Mouse (Mus musculus): ENCODE results near the gene Rrm1. TPM values are rescaled to one million over a fixed set of nuclear protein-coding genes. Genes with fewer than 3 reads are reported as not detected.
"Not testable (repeated sequence)": the region's sequence is repeated elsewhere in the genome, so short reads cannot be mapped to it uniquely, and the experiment has no call there.

Rrm1 gene
- polyA plus RNA-seq (2016; fragmentation: Nextera tagmentation; extraction: Ambion mirVana) = 113 and 115 TPM in 2 replicates

- H3K9ac ChIP-seq = peak within 1 kb of the TSS; percentile 81
- peaks cover 23% of the 10 kb centered on the region for H3K36me3 ChIP-seq
- peak; percentile 99 for ATAC-seq (ENCODE audit: low FRiP score, low read depth)
- WGBS = under 1% methylated on average over 54 of the region's 56 CpGs
- H3K4me2 ChIP-seq (replicated peaks) = peak within 1 kb of the TSS; percentile 78
- peaks cover 12% of the 10 kb centered on the region; the same call in 1 of the 2 replicates for H3K4me1 ChIP-seq
- H3K4me3 ChIP-seq = peak within 1 kb of the TSS; percentile 89
- 0 out of 2 replicates have a peak, but pooled peaks cover 6% of the 10 kb centered on the region for H3K27me3 ChIP-seq (replicated peaks)
- H3K27ac ChIP-seq = 0 out of 2 replicates have a peak within 1 kb of the TSS, but pooled peaks have one; percentile 50
- H3K9me3 ChIP-seq = no peaks in the 10 kb centered on the region
These were observed at the start of gene Rrm1 for GRCm38 (mm10) chr7:102441657-102442391. Rrm1 (plus strand) TSS chr7:102441695.

- ATAC-seq (ENCODE audit: low FRiP score, low read depth) = no peak
- no peaks in the 10 kb centered on the region for H3K4me1 ChIP-seq
- WGBS = 93% methylated on average over 2 of the region's 2 CpGs
These were observed 47.6 kb upstream of the Rrm1 start for GRCm38 (mm10) chr7:102393898-102394297.

GRCm38 (mm10) chr7:102395894-102396293 lies 45.6 kb upstream of the Rrm1 start:
- H3K9ac ChIP-seq = no peak overlapping the region
- no peak overlapping the region for H3K27ac ChIP-seq
- 83% methylated on average over 7 of the region's 7 CpGs for WGBS
- no peaks in the 10 kb centered on the region for H3K9me3 ChIP-seq
- ATAC-seq (ENCODE audit: low FRiP score, low read depth) = no peak
- H3K4me2 ChIP-seq (replicated peaks) = no peak overlapping the region
- no peak overlapping the region for H3K4me3 ChIP-seq
- H3K4me1 ChIP-seq = no peaks in the 10 kb centered on the region
- no peaks in the 10 kb centered on the region for H3K36me3 ChIP-seq
- no peaks in the 10 kb centered on the region for H3K27me3 ChIP-seq (replicated peaks)

More at GRCm38 (mm10) chr7:102393898-102394297, 47.6 kb upstream of the Rrm1 start:
- no peak overlapping the region for H3K4me3 ChIP-seq
- no peaks in the 10 kb centered on the region for H3K27me3 ChIP-seq (replicated peaks)
- H3K9ac ChIP-seq = no peak overlapping the region
- H3K36me3 ChIP-seq = no peaks in the 10 kb centered on the region
- H3K9me3 ChIP-seq = no peaks in the 10 kb centered on the region
- no peak overlapping the region for H3K27ac ChIP-seq
- H3K4me2 ChIP-seq (replicated peaks) = no peak overlapping the region

GRCm38 (mm10) chr7:102396331-102396730 lies 45.2 kb upstream of the Rrm1 start:
- H3K36me3 ChIP-seq = no peaks in the 10 kb centered on the region
- 94% methylated on average over 3 of the region's 3 CpGs for WGBS
- ATAC-seq (ENCODE audit: low FRiP score, low read depth) = no peak
- H3K4me2 ChIP-seq (replicated peaks) = no peak overlapping the region
- H3K9me3 ChIP-seq = no peaks in the 10 kb centered on the region
- no peak overlapping the region for H3K27ac ChIP-seq
- no peaks in the 10 kb centered on the region for H3K4me1 ChIP-seq
- H3K9ac ChIP-seq = no peak overlapping the region
- no peaks in the 10 kb centered on the region for H3K27me3 ChIP-seq (replicated peaks)
- no peak overlapping the region for H3K4me3 ChIP-seq

- H3K36me3 ChIP-seq = no peaks in the 10 kb centered on the region
- no peak overlapping the region for H3K4me2 ChIP-seq (replicated peaks)
- H3K9ac ChIP-seq = no peak overlapping the region
- ATAC-seq (ENCODE audit: low FRiP score, low read depth) = 0 out of 2 replicates have a peak, but pooled peaks have one; percentile 44
- H3K9me3 ChIP-seq = no peaks in the 10 kb centered on the region
- H3K27ac ChIP-seq = no peak overlapping the region
- 31% methylated on average over 3 of the region's 3 CpGs for WGBS
- H3K27me3 ChIP-seq (replicated peaks) = no peaks in the 10 kb centered on the region
- H3K4me1 ChIP-seq = no peaks in the 10 kb centered on the region
- H3K4me3 ChIP-seq = no peak overlapping the region
These were observed 42.2 kb upstream of the Rrm1 start for GRCm38 (mm10) chr7:102399180-102399731.

- no peaks in the 10 kb centered on the region for H3K9me3 ChIP-seq
- H3K27me3 ChIP-seq (replicated peaks) = no peaks in the 10 kb centered on the region
- H3K4me1 ChIP-seq = no peaks in the 10 kb centered on the region
- no peak overlapping the region for H3K4me2 ChIP-seq (replicated peaks)
- ATAC-seq (ENCODE audit: low FRiP score, low read depth) = no peak
- no peak overlapping the region for H3K9ac ChIP-seq
- H3K36me3 ChIP-seq = no peaks in the 10 kb centered on the region
- H3K4me3 ChIP-seq = no peak overlapping the region
- WGBS = 88% methylated on average over 2 of the region's 2 CpGs
- H3K27ac ChIP-seq = no peak overlapping the region
These were observed 37.4 kb upstream of the Rrm1 start for GRCm38 (mm10) chr7:102404118-102404517.

- no peaks in the 10 kb centered on the region for H3K36me3 ChIP-seq
- no peaks in the 10 kb centered on the region for H3K9me3 ChIP-seq
These were observed 34.1 kb upstream of the Rrm1 start for GRCm38 (mm10) chr7:102407440-102407839.

GRCm38 (mm10) chr7:102415272-102415671 lies 26.2 kb upstream of the Rrm1 start:
- not testable (repeated sequence) for H3K4me2 ChIP-seq (replicated peaks); ATAC-seq (ENCODE audit: low FRiP score, low read depth); H3K4me1 ChIP-seq; H3K4me3 ChIP-seq; H3K27ac ChIP-seq; H3K9me3 ChIP-seq; H3K27me3 ChIP-seq (replicated peaks); H3K9ac ChIP-seq; H3K36me3 ChIP-seq
- WGBS = 90% methylated on average over 9 of the region's 9 CpGs

More at GRCm38 (mm10) chr7:102407440-102407839, 34.1 kb upstream of the Rrm1 start:
- Histone ChIP-seq H3K4me2 (replicated peaks) (no peak overlapping the region), H3K4me1 (no peaks in the 10 kb centered on the region), H3K9ac (no peak overlapping the region), H3K27ac (no peak overlapping the region), H3K4me3 (no peak overlapping the region), H3K27me3 (replicated peaks) (no peaks in the 10 kb centered on the region)
- ATAC-seq (ENCODE audit: low FRiP score, low read depth) = no peak

- H3K4me1 ChIP-seq = no peaks in the 10 kb centered on the region
- 52% methylated on average over 6 of the region's 6 CpGs for WGBS
- H3K27ac ChIP-seq = no peak overlapping the region
- no peak overlapping the region for H3K4me2 ChIP-seq (replicated peaks)
- H3K36me3 ChIP-seq = no peaks in the 10 kb centered on the region
- no peak overlapping the region for H3K4me3 ChIP-seq
- no peaks in the 10 kb centered on the region for H3K27me3 ChIP-seq (replicated peaks)
- H3K9me3 ChIP-seq = no peaks in the 10 kb centered on the region
- no peak overlapping the region for H3K9ac ChIP-seq
- ATAC-seq (ENCODE audit: low FRiP score, low read depth) = no peak
These were observed 25.7 kb upstream of the Rrm1 start for GRCm38 (mm10) chr7:102415841-102416240.

GRCm38 (mm10) chr7:102417398-102417797 lies 24.1 kb upstream of the Rrm1 start:
- WGBS = 13% methylated on average over 4 of the region's 4 CpGs
- no peaks in the 10 kb centered on the region for H3K4me1 ChIP-seq

GRCm38 (mm10) chr7:102422036-102422435 lies 19.5 kb upstream of the Rrm1 start:
- Histone ChIP-seq H3K27me3 (replicated peaks) (no peaks in the 10 kb centered on the region), H3K36me3 (no peaks in the 10 kb centered on the region), H3K9ac (no peak overlapping the region), H3K4me3 (no peak overlapping the region), H3K27ac (no peak overlapping the region), H3K9me3 (no peaks in the 10 kb centered on the region), H3K4me2 (replicated peaks) (no peak overlapping the region), H3K4me1 (no peaks in the 10 kb centered on the region)
- ATAC-seq (ENCODE audit: low FRiP score, low read depth) = no peak
- WGBS = 94% methylated on average over 2 of the region's 2 CpGs

More at GRCm38 (mm10) chr7:102417398-102417797, 24.1 kb upstream of the Rrm1 start:
- H3K4me3 ChIP-seq = no peak overlapping the region
- H3K27ac ChIP-seq = no peak overlapping the region
- H3K9ac ChIP-seq = no peak overlapping the region
- no peak overlapping the region for H3K4me2 ChIP-seq (replicated peaks)
- peak; percentile 72 for ATAC-seq (ENCODE audit: low FRiP score, low read depth)
- H3K36me3 ChIP-seq = no peaks in the 10 kb centered on the region
- no peaks in the 10 kb centered on the region for H3K9me3 ChIP-seq
- no peaks in the 10 kb centered on the region for H3K27me3 ChIP-seq (replicated peaks)

GRCm38 (mm10) chr7:102425933-102426685 lies 15.4 kb upstream of the Rrm1 start:
- Histone ChIP-seq H3K9ac (no peak overlapping the region), H3K4me1 (no peaks in the 10 kb centered on the region), H3K27me3 (replicated peaks) (no peaks in the 10 kb centered on the region), H3K4me2 (replicated peaks) (no peak overlapping the region), H3K36me3 (no peaks in the 10 kb centered on the region; the same call in 1 of the 2 replicates), H3K9me3 (no peaks in the 10 kb centered on the region), H3K4me3 (no peak overlapping the region), H3K27ac (no peak overlapping the region)
- 45% methylated on average over 6 of the region's 6 CpGs for WGBS
- no peak for ATAC-seq (ENCODE audit: low FRiP score, low read depth)

All from neural tube, embryonic 12.5 days (tissue).